Mouse (Mus musculus) stomach, embryonic 15.5 days (tissue): ENCODE results near the gene Gm17332. TPM values are rescaled to one million over a fixed set of nuclear protein-coding genes. Genes with fewer than 3 reads are reported as not detected.
"Not testable (repeated sequence)": the region's sequence is repeated elsewhere in the genome, so short reads cannot be mapped to it uniquely, and the experiment has no call there.

Experiments used
- ATAC-seq: fragments of 200-750 bp; cut with Nextera tagmentation; 2 replicates; pipeline ENCODE4 v1.8.0; 2017; ENCODE audit warnings: low read depth, moderate number of reproducible peaks, moderate TSS enrichment; ENCODE audit not compliant: insufficient read depth, low FRiP score
- H3K27ac ChIP-seq: fragments of 300-500 bp; sonication (generic); 2 replicates; pipeline ENCODE4 v1.5.1; 2015; ENCODE audit warnings: mild to moderate bottlenecking, inconsistent platforms
- H3K27me3 ChIP-seq: fragments of 300-500 bp; sonication (generic); replicated peaks from 2 replicates; pipeline ENCODE4 v1.6.1; 2015; ENCODE audit warnings: inconsistent platforms
- H3K36me3 ChIP-seq: fragments of 300-500 bp; sonication (generic); 2 replicates; pipeline ENCODE4 v1.6.1; 2015; ENCODE audit warnings: inconsistent platforms
- H3K4me1 ChIP-seq: fragments of 300-500 bp; sonication (generic); 2 replicates; pipeline ENCODE4 v1.6.1; 2015; ENCODE audit warnings: inconsistent platforms
- H3K4me2 ChIP-seq: fragments of 300-500 bp; sonication (generic); 2 replicates; pipeline ENCODE4 v1.6.1; 2015; ENCODE audit warnings: mild to moderate bottlenecking, inconsistent platforms
- H3K4me3 ChIP-seq: fragments of 300-500 bp; sonication (generic); replicated peaks from 2 replicates; pipeline ENCODE4 v1.5.1; 2015; ENCODE audit warnings: inconsistent platforms
- H3K9ac ChIP-seq: fragments of 300-500 bp; sonication (generic); 2 replicates; pipeline ENCODE4 v1.6.1; 2015; ENCODE audit warnings: inconsistent platforms
- H3K9me3 ChIP-seq: fragments of 300-500 bp; sonication (generic); 2 replicates; pipeline ENCODE4 v1.6.1; 2016; ENCODE audit warnings: inconsistent platforms
- WGBS: fragments of 180-500 bp; shearing (Covaris S2); methylation state at CpG from one replicate; pipeline ENCODE4 v1.1.7; 2015; 5-methylcytosine and 5-hydroxymethylcytosine counted together
- polyA plus RNA-seq: library from polyadenylated mRNA; unstranded; fragments of >200 nt; fragmentation: Nextera tagmentation; extraction: Ambion mirVana; gene quantifications from 2 replicates; pipeline ENCODE4 v1.2.1, GENCODE M21; 2015

Gene Gm17332
- polyA plus RNA-seq, 1 experiment from 2014 or later = not detected

DNA sequence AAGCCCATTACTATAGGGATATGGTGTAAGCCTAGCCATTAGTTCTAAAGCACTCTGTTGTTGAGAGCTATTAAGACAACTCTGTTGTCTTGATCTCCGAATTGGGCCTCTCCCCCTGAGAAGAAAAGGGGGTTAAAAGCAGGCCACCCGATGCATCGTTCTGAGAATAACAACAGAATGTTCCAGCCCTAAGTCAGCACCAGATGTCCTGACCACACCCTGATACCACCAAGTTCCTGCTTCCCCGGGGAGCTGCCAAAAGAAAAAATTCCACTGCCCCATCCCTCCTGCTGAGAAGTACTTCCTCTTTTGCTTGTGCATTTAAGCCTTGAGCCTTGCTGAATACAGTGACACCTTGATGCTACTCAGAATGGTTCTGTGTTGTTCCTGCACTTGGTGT lies 48.5 kb downstream of the Gm17332 start:
- not testable (repeated sequence) for H3K27ac ChIP-seq, H3K4me2 ChIP-seq, H3K4me1 ChIP-seq, H3K9me3 ChIP-seq, H3K36me3 ChIP-seq, H3K27me3 ChIP-seq, ATAC-seq, H3K4me3 ChIP-seq, H3K9ac ChIP-seq
- WGBS = 59% methylated on average over 4 of the region's 4 CpGs

Other genes with a start within 250 kb of the Gm17332 start
- 11.5 and 12.4 TPM in 2 replicates for gene Erlec1, start 228.1 kb downstream of the Gm17332 start, polyA plus RNA-seq
- gene Chac2, start 196.1 kb downstream of the Gm17332 start, polyA plus RNA-seq = 31.0 and 36.7 TPM in 2 replicates
- 6.2 and 7.9 TPM in 2 replicates for gene Stc2, start 187.6 kb upstream of the Gm17332 start, polyA plus RNA-seq